ENCODE assay signal across 1 mouse cellular context in the genomic region with DNA sequence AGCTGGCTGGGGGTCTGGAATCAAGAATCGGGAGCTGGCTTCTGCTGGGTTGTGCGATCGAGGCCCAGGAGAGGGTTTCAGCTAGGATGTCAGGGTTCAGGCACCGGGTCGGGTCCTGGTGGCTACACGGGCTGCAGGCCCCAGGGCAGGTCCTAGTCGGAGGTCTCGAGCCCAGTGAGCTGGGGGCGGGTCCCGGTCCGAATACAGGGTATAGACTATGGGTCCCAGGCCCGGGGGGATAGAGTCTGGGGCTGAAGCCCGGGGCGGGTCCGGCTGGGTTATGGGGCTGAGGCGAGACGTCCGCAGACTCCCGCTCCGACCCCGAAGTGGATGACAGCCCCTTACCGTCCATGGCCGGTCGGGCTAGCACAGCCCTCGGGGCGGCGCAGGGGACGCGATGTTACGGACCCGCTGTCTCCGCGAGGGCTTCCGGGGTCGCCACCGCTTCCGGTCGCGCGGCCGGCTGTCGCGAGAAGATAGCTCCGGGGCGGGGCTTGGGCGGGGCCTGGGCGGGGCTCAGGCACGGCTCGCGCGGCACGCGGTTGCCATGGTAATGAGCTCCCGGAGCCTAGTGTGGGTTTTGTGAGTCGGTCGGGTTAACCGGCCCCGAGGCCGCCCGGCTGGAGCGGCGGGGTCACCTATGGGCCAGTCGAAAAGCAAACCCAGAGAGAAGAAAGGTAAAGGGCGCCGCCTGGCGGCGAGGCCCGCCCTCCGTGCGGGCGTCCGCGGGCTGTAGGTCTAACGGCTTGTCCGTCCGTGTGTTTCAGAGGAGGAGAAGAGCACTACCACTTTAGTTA.
TF ChIP-seq lines count a peak whose summit lies in the region.

A gene (minus strand): TSS at position 443 of the 797 bp plus-strand sequence.
A gene (plus strand): TSS at position 512 of the 797 bp plus-strand sequence.

TF ChIP-seq in MEL, 35 proteins besides CTCF, POLR2A, EP300 and RAD21 (continued from another document):
- TF ChIP-seq USF2 (IDR thresholded peaks at IDR 0.05; ENCODE audit: borderline replicate concordance in 1 of 2, insufficient read depth in 1 of 2, low read depth in 1 of 2, low read length in 2 of 2) (no peak), GATA1 (IDR thresholded peaks at IDR 0.05; ENCODE audit: low read depth, low read length) (no peak), E2F4 (IDR thresholded peaks at IDR 0.05; ENCODE audit: borderline replicate concordance, low read depth, low read length) (no peak), TAL1 (IDR thresholded peaks at IDR 0.05; ENCODE audit: low read length) (no peak), MAX (IDR thresholded peaks at IDR 0.05; ENCODE audit: low read length) (no peak), RCOR1 (IDR thresholded peaks at IDR 0.05; ENCODE audit: low read depth, low read length) (no peak), MYC (IDR thresholded peaks at IDR 0.05; ENCODE audit: low read depth, low read length) (no peak), KAT2A (conservative IDR thresholded peaks at IDR 0.05; ENCODE audit: low read depth, low read length) (no peak; the same call in 1 of the 2 replicates), SMC3 (IDR thresholded peaks at IDR 0.05; ENCODE audit: low read depth, low read length) (peak; percentile 64), ETS1 (IDR thresholded peaks at IDR 0.05; ENCODE audit: low read depth, low read length) (no peak), ELF1 (IDR thresholded peaks at IDR 0.05; ENCODE audit: low read depth, low read length) (peak; percentile 95), TBP (IDR thresholded peaks at IDR 0.05; ENCODE audit: low read depth, low read length) (no peak), MEF2A (IDR thresholded peaks at IDR 0.05; ENCODE audit: extremely low read depth, insufficient replicate concordance, low read depth, low read length, poor library complexity, severe bottlenecking) (no peak), POLR2AphosphoS5 (IDR thresholded peaks at IDR 0.05; ENCODE audit: borderline replicate concordance, low read depth, low read length) (no peak), TCF12 (IDR thresholded peaks at IDR 0.05; ENCODE audit: low read depth, low read length) (no peak; the same call in 1 of the 2 replicates), GABPA (IDR thresholded peaks at IDR 0.05; ENCODE audit: low read depth, low read length) (no peak), BHLHE40 (IDR thresholded peaks at IDR 0.05; ENCODE audit: borderline replicate concordance, low read depth, low read length) (no peak), HCFC1 (IDR thresholded peaks at IDR 0.05; ENCODE audit: low read depth, low read length) (peak; percentile 85), JUND (IDR thresholded peaks at IDR 0.05; ENCODE audit: low read depth, low read length) (no peak), UBTF (IDR thresholded peaks at IDR 0.05; ENCODE audit: borderline replicate concordance, insufficient read depth, low read depth, low read length) (0 out of 2 replicates have a peak, but pooled peaks have one; percentile 13), ZNF384 (IDR thresholded peaks at IDR 0.05; ENCODE audit: low read depth, low read length) (no peak), ZC3H11A (IDR thresholded peaks at IDR 0.05; ENCODE audit: low read depth, low read length) (no peak; the same call in 1 of the 2 replicates), MXI1 (IDR thresholded peaks at IDR 0.05; ENCODE audit: low read depth, low read length) (peak; percentile 89), NELFE (IDR thresholded peaks at IDR 0.05; ENCODE audit: low read depth, low read length) (peak; percentile 89), CHD2 (IDR thresholded peaks at IDR 0.05; ENCODE audit: low read length) (peak; percentile 93), MAZ (IDR thresholded peaks at IDR 0.05; ENCODE audit: low read depth, low read length) (peak; percentile 37; the same call in 1 of the 2 replicates), ZKSCAN1 (IDR thresholded peaks at IDR 0.05; ENCODE audit: low read depth, low read length) (no peak), MAFK (IDR thresholded peaks at IDR 0.05; ENCODE audit: borderline replicate concordance, low read depth, low read length) (no peak), ZMIZ1 (IDR thresholded peaks at IDR 0.05; ENCODE audit: low read depth, low read length) (peak; percentile 83), NRF1 (IDR thresholded peaks at IDR 0.05; ENCODE audit: insufficient read depth, low read depth, low read length, poor library complexity, severe bottlenecking) (no peak)
